Mouse (Mus musculus): Measurements from ENCODE around the gene Gtdc1.

DNA sequence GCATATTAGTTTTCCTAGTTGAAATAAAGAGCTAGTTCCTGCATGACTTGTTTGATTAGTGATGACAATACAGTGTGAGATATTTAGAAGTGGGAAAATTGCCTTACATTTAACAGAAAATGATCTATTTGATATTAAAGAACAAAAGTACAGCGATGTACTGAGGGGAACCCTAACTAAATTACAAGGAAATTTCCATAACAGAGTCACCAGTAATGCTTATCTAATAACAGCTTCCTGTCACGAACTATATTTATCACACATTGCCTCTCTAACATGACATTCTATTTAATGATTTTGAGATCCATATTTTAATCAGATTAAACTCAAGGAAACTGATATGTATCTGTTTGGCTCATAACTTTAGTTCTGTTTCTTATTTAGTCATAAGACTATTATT, 126.1 kb downstream of the Gtdc1 start:
- TF ChIP-seq CTCF (IDR thresholded peaks at IDR 0.05; ENCODE audit: low read depth), result no peak
- TF ChIP-seq EP300 (IDR thresholded peaks at IDR 0.05; ENCODE audit: low read depth), result no peak

Measured in heart, postnatal 0 days (tissue).